Mouse (Mus musculus): Measurements from ENCODE around the gene Gm1604a. TPM values are rescaled to one million over a fixed set of nuclear protein-coding genes. Genes with fewer than 3 reads are reported as not detected.
"Not testable (repeated sequence)": the region's sequence is repeated elsewhere in the genome, so short reads cannot be mapped to it uniquely, and the experiment has no call there.

The Gm1604a gene
- polyA plus RNA-seq, 1 experiment from 2014 or later: not detected

- not testable (repeated sequence) for H3K9ac ChIP-seq; H3K36me3 ChIP-seq; H3K4me2 ChIP-seq; H3K9me3 ChIP-seq (replicated peaks); ATAC-seq (ENCODE audit: insufficient number of reproducible peaks, low FRiP score); H3K27me3 ChIP-seq (replicated peaks); H3K27ac ChIP-seq (ENCODE audit: poor library complexity, severe bottlenecking); H3K4me1 ChIP-seq (replicated peaks); H3K4me3 ChIP-seq
- WGBS: 68% methylated on average over 11 of the region's 11 CpGs
Observed at GRCm38 (mm10) chr17:7122554-7122953, 97.2 kb downstream of the Gm1604a start.

DNA sequence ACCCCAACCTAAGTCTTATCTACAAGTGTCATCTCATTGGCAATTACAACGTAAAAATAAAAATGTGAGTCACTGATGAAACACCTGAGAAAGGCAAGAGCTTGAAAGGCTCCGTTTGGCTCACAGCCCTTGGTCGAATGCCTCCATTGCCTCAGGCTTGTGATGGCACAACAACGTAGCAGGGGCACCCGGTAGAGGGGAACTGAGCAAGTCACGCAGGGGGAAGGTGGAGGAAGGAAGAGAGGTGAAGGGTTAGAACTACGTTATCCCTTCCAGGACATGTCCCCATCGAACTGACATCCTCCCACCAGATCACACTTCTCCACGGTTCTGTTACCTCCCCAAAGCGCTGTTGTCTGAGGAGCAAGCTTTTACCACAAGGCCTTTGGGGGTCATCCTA, 101.1 kb downstream of the Gm1604a start:
- not testable (repeated sequence) for H3K27me3 ChIP-seq (replicated peaks); H3K4me1 ChIP-seq (replicated peaks); ATAC-seq (ENCODE audit: insufficient number of reproducible peaks, low FRiP score); H3K9ac ChIP-seq; H3K9me3 ChIP-seq (replicated peaks); H3K4me2 ChIP-seq; H3K4me3 ChIP-seq; H3K27ac ChIP-seq (ENCODE audit: poor library complexity, severe bottlenecking); H3K36me3 ChIP-seq
- WGBS: 77% methylated on average over 8 of the region's 10 CpGs

- peaks cover 11% of the 10 kb centered on the region; the same call in 1 of the 2 replicates for H3K4me1 ChIP-seq (replicated peaks)
- not testable (repeated sequence) for H3K36me3 ChIP-seq; H3K27ac ChIP-seq (ENCODE audit: poor library complexity, severe bottlenecking); H3K9me3 ChIP-seq (replicated peaks); H3K27me3 ChIP-seq (replicated peaks); ATAC-seq (ENCODE audit: insufficient number of reproducible peaks, low FRiP score); H3K4me2 ChIP-seq; H3K9ac ChIP-seq; H3K4me3 ChIP-seq
- WGBS: no CpG with 5 or more reads among the region's 7 CpGs
Observed at GRCm38 (mm10) chr17:7134002-7134401, 108.6 kb downstream of the Gm1604a start.

DNA sequence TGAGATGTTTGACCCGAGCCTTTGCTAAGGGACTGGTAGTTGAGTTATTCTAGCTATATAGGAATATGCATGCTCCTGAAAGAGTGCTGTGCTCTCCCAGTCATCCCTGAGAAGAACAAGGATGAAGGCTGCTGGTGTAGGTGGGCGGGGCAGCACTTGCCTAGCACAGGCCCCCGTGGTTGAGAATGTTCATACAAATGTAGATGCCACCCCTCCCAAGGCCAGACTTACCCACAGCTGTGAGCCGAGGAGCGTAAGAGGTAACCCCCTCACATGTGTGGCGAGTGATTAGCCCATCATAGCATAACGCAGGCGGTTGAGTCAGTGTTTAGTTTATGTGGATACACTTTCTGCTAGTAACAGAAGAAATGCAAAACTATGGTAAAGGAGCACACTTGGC, 109.9 kb downstream of the Gm1604a start:
- H3K4me1 ChIP-seq (replicated peaks): peaks cover 11% of the 10 kb centered on the region; the same call in 1 of the 2 replicates
- H3K27me3 ChIP-seq (replicated peaks); H3K9ac ChIP-seq; H3K27ac ChIP-seq (ENCODE audit: poor library complexity, severe bottlenecking); ATAC-seq (ENCODE audit: insufficient number of reproducible peaks, low FRiP score); H3K9me3 ChIP-seq (replicated peaks); H3K4me3 ChIP-seq; H3K36me3 ChIP-seq; H3K4me2 ChIP-seq: not testable (repeated sequence)
- WGBS: 91% methylated on average over 7 of the region's 8 CpGs

Other genes with a start within 250 kb of the Gm1604a start
- gene Ezr, start 242.8 kb upstream of the Gm1604a start, polyA plus RNA-seq (2016; fragmentation: Nextera tagmentation; extraction: Ambion mirVana): 119 and 124 TPM in 2 replicates
- 54.5 and 58.5 TPM in 2 replicates for gene Rsph3b, start 76.9 kb upstream of the Gm1604a start, polyA plus RNA-seq (2016; fragmentation: Nextera tagmentation; extraction: Ambion mirVana)
- 28.8 and 29.2 TPM in 2 replicates for gene Tagap1, start 64.4 kb upstream of the Gm1604a start, polyA plus RNA-seq (2016; fragmentation: Nextera tagmentation; extraction: Ambion mirVana)
- 227 and 228 TPM in 2 replicates for gene Rnaset2b, start 54.9 kb upstream of the Gm1604a start, polyA plus RNA-seq (2016; fragmentation: Nextera tagmentation; extraction: Ambion mirVana)
- gene Gm49721, start 46.7 kb upstream of the Gm1604a start, polyA plus RNA-seq (2016; fragmentation: Nextera tagmentation; extraction: Ambion mirVana): 0.17 and 0.19 TPM in 2 replicates
- gene Rps6ka2, start 144.5 kb downstream of the Gm1604a start, polyA plus RNA-seq (2016; fragmentation: Nextera tagmentation; extraction: Ambion mirVana): 62.5 and 68.8 TPM in 2 replicates